Mouse (Mus musculus) thymus, postnatal 25 days (tissue): ENCODE results near the gene Tomm5.
"Not testable (repeated sequence)": the region's sequence is repeated elsewhere in the genome, so short reads cannot be mapped to it uniquely, and the experiment has no call there.

Source experiments
- DNase-seq: peaks from one replicate; pipeline ENCODE4 v3.0.0; 2022

The Tomm5 gene

DNA sequence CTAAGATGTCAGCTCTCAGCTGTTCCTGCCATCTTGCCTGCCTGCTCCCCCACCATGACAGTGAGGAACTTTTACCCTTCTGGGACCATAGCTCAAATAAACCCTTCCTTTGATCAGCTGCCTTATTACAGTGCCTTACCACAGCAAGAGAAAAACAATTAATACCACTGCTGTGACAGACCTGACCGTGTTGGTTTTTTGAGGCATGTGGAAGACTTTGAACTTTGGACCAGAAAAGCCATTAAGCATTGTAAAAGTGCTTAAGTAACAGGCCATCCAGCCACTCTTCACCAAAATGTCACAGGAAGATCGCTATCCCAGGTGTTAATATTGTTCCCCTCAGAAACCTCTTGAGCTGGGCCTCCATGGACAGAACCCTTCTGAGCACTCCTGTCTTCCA, 43.3 kb downstream of the Tomm5 start:
- no peak for DNase-seq

DNA sequence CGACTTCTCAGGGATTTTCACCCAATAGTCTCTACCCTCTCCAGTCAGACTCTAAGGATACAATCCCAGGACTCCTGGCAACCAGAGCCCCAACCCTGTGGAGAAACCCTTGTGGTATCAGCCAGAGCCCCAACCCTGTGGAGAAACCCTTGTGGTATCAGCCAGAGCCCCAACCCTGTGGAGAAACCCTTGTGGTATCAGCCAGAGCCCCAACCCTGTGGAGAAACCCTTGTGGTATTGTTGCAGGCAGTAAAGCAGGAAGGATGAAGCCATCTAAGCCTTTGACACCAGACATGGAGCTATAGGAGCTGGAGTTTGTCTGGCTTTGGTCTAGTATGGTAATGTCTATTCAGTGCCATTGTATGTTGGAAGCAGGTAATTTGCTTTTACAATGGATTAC, 44.1 kb downstream of the Tomm5 start:
- not testable (repeated sequence) for DNase-seq

DNA sequence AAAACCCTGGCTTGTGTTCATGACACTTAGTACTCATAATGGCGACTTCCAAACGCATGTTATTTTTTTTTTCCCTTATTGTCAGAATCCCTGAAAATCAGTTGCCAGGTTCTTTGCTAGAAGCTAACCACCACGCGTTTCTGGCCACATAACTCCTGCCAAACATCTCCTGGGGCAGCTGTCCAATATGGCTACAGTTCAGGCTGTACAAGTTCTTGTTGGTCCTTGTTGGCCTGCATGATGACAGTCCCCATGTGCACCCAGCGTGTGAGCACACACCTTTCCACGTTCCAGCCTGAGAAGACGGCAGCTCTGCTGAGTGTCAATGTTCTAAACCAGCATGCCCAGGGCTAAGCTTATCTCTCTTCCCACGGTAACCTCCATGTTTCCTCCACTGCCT, 52.5 kb downstream of the Tomm5 start:
- no peak for DNase-seq
